Mouse (Mus musculus) adrenal gland, adult 8-10 months (tissue): ENCODE data around the gene Slc25a19. TPM values are rescaled to one million over a fixed set of nuclear protein-coding genes. Genes with fewer than 3 reads are reported as not detected.
"Not testable (repeated sequence)": the region's sequence is repeated elsewhere in the genome, so short reads cannot be mapped to it uniquely, and the experiment has no call there.

Experiments used
- DNase-seq: peaks from one replicate; pipeline ENCODE4 v3.0.0; 2022
- total RNA-seq, 4 experiments: library from RNA; stranded (reverse); gene quantifications; 2 replicates each; pipeline ENCODE4 v1.2.4; 2022

Gene Slc25a19
- 10 to 100 TPM; 59.5 to 94.1 (median 91.2) TPM for total RNA-seq

GRCm38 (mm10) chr11:115627705-115628464, at the start of gene Slc25a19:
Gene Slc25a19 (minus strand): TSS chr11:115628295.
- peak; percentile 100 for DNase-seq

GRCm38 (mm10) chr11:115677511-115677910, 49.4 kb upstream of the Slc25a19 start:
- DNase-seq = no peak

- no peak for DNase-seq
Observed at GRCm38 (mm10) chr11:115676738-115677137, 48.6 kb upstream of the Slc25a19 start.

GRCm38 (mm10) chr11:115674235-115674865, 46.3 kb upstream of the Slc25a19 start:
- DNase-seq = no peak

- no peak for DNase-seq
Observed at GRCm38 (mm10) chr11:115673471-115674234, 45.6 kb upstream of the Slc25a19 start.

- no peak for DNase-seq
Observed at GRCm38 (mm10) chr11:115672226-115672987, 44.3 kb upstream of the Slc25a19 start.

GRCm38 (mm10) chr11:115670451-115671050, 42.5 kb upstream of the Slc25a19 start:
- no peak for DNase-seq

- no peak for DNase-seq
Observed at GRCm38 (mm10) chr11:115663676-115664335, 35.7 kb upstream of the Slc25a19 start.

- DNase-seq = no peak
Observed at GRCm38 (mm10) chr11:115660376-115660775, 32.3 kb upstream of the Slc25a19 start.

- DNase-seq = no peak
Observed at GRCm38 (mm10) chr11:115658521-115658920, 30.4 kb upstream of the Slc25a19 start.

- no peak for DNase-seq
Observed at GRCm38 (mm10) chr11:115654128-115654527, 26.0 kb upstream of the Slc25a19 start.

GRCm38 (mm10) chr11:115653194-115653593, 25.1 kb upstream of the Slc25a19 start:
- no peak for DNase-seq

GRCm38 (mm10) chr11:115651680-115652079, 23.6 kb upstream of the Slc25a19 start:
- no peak for DNase-seq

- no peak for DNase-seq
Observed at GRCm38 (mm10) chr11:115649706-115650105, 21.6 kb upstream of the Slc25a19 start.

- DNase-seq = no peak
Observed at GRCm38 (mm10) chr11:115647459-115647858, 19.4 kb upstream of the Slc25a19 start.

- no peak for DNase-seq
Observed at GRCm38 (mm10) chr11:115646439-115646838, 18.3 kb upstream of the Slc25a19 start.

- not testable (repeated sequence) for DNase-seq
Observed at GRCm38 (mm10) chr11:115645498-115645897, 17.4 kb upstream of the Slc25a19 start.

GRCm38 (mm10) chr11:115644308-115644707, 16.2 kb upstream of the Slc25a19 start:
- no peak for DNase-seq

GRCm38 (mm10) chr11:115643265-115643664, 15.2 kb upstream of the Slc25a19 start:
- no peak for DNase-seq

GRCm38 (mm10) chr11:115642705-115643104, 14.6 kb upstream of the Slc25a19 start:
- DNase-seq = no peak

GRCm38 (mm10) chr11:115641664-115642036, 13.6 kb upstream of the Slc25a19 start:
- no peak for DNase-seq
